Mouse (Mus musculus) lung, adult 2 months (tissue): ENCODE data around the gene Ihh. TPM values are rescaled to one million over a fixed set of nuclear protein-coding genes. Genes with fewer than 3 reads are reported as not detected.
A peak's percentile ranks its signal among the peaks of the same experiment; 100 is the strongest.

Experiments used
- DNase-seq: peaks from one replicate; pipeline ENCODE4 v3.0.0; 2022
- H3K4me1 ChIP-seq: fragments of 200-500 bp; 2 replicates; pipeline ENCODE4 v1.6.1; 2011; ENCODE audit warnings: low read length; ENCODE audit not compliant: control insufficient read depth, insufficient read depth
- H3K4me3 ChIP-seq: fragments of 200-500 bp; replicated peaks from 2 replicates; pipeline ENCODE3; 2011; ENCODE audit warnings: low read depth, mild to moderate bottlenecking, control low read depth, low read length; ENCODE audit errors: extremely low read depth
- CTCF ChIP-seq: fragments of 200-500 bp; IDR thresholded peaks from 2 replicates; pipeline ENCODE4 v1.5.1; 2011; ENCODE audit warnings: mild to moderate bottlenecking, low read length, control low read depth; ENCODE audit not compliant: insufficient read depth
- POLR2A ChIP-seq: fragments of 200-500 bp; IDR thresholded peaks from 2 replicates; pipeline ENCODE4 v1.6.1; 2011; ENCODE audit warnings: low read depth, mild to moderate bottlenecking, control low read depth, low read length, borderline replicate concordance; ENCODE audit errors: extremely low read depth
- WGBS: fragments of 180-500 bp; shearing (Covaris S2); methylation state at CpG from one replicate; pipeline ENCODE4 v1.1.7; 2018; 5-methylcytosine and 5-hydroxymethylcytosine counted together
- polyA plus RNA-seq: library from polyadenylated mRNA; depleted of rRNA; stranded (reverse); fragments of >200 nt; gene quantifications from 2 replicates; pipeline ENCODE4 v1.2.3, GENCODE M21; 2012; rRNA removed

Gene Ihh
- polyA plus RNA-seq: 0.54 and 1.2 TPM in 2 replicates

DNA sequence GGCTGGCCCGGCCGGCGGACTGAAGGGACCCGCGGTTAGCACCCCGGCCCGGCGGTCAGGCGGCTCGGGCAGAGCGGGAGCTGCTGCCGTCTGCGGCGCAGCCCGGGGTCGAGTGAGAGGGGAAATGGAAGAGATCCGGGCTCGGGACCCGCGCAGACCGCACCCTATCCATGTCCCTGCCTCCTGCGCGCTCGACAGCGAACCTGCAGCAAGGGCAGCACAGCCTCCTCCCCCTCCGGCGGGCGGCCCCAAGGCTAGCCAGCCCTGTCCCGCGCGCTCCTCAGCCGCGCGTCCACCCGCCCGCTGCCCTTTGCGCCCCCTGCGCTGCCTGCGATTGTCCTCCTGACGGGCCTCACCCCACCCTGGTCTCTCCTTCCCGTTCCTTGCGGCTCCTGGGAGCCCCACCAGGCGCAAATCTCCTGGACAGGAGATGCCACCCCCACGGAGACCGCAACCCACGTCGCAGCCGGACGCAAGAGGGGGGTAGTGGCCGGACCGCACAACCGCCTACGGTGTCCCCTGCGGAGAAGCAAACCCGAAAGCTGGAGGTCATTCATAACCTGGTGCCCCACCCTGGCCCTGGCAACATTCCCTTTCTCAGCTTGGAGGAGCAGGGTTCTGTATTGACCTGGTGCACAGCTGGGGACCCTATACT lies at the start of gene Ihh:
Ihh (minus strand) TSS at position 117 of the 655 bp plus-strand sequence.
- 2% methylated on average over 49 of the region's 55 CpGs for WGBS
- Histone ChIP-seq H3K4me1 (0 out of 2 replicates have a peak, but pooled peaks cover 5% of the 10 kb centered on the region), H3K4me3 (no peak within 1 kb of the TSS)
- DNase-seq: no peak
- TF ChIP-seq POLR2A: no peak
- no peak for TF ChIP-seq CTCF

- TF ChIP-seq POLR2A (no peak), CTCF (no peak)
- no peak for DNase-seq
- no peak overlapping the region for H3K4me3 ChIP-seq
- H3K4me1 ChIP-seq: no peaks in the 10 kb centered on the region
- 44% methylated on average over 6 of the region's 6 CpGs for WGBS
These were observed 49.7 kb upstream of the Ihh start for GRCm38 (mm10) chr1:75001183-75001582.

DNA sequence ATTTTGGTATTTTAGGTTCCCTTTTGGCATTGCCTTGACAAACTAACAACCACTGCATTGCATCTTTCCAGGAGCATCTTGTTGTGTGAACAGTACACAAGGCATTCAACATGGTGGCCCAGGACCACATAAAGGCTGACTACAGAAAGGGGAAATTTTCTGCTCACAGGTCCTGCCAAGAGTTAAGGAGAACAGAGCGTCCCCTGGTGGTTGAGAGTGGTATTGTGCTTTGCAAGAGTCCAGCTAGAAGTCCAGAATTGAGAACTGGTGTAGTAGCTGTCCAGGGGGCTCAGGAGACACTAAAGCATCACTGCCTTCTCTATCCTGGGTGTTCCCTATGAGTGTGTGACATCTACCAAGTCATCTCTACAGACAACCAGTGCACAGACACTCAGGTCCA lies 49.0 kb upstream of the Ihh start:
- 0% methylated on average over 1 of the region's 1 CpGs for WGBS
- no peaks in the 10 kb centered on the region for H3K4me1 ChIP-seq
- peak; percentile 56 for DNase-seq

GRCm38 (mm10) chr1:74999173-74999572 lies 47.7 kb upstream of the Ihh start:
- Histone ChIP-seq H3K4me3 (no peak overlapping the region), H3K4me1 (no peaks in the 10 kb centered on the region)
- TF ChIP-seq POLR2A (no peak), CTCF (no peak)
- DNase-seq: no peak
- WGBS: 65% methylated on average over 5 of the region's 5 CpGs

More for the DNA sequence above, 49.0 kb upstream of the Ihh start:
- TF ChIP-seq POLR2A (no peak), CTCF (peak; percentile 41; the same call in 1 of the 2 replicates)
- H3K4me3 ChIP-seq: no peak overlapping the region

DNA sequence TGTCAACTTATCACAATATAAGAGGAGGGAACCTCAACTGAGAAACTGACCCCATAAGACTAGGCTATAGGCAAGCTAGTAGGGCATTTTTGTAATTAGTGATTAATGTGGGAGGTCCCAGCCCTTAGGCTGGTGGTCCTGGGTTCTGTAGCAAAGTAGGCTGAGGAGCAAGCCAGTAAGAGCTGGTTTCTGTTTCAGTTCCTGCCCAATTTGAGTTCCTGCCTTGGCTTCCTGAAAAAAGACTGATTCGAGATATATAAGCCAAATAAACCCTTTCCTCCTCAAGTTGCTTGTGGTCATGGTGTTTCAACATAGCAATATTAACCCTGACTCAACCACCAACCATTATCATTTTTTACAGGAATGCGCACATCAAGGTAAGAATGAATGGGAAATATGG lies 45.8 kb upstream of the Ihh start:
- TF ChIP-seq POLR2A (no peak), CTCF (no peak)
- no peaks in the 10 kb centered on the region for H3K4me1 ChIP-seq
- DNase-seq: no peak
- whole genome bisulfite sequencing: 50% methylated on average over 2 of the region's 2 CpGs
- no peak overlapping the region for H3K4me3 ChIP-seq

DNA sequence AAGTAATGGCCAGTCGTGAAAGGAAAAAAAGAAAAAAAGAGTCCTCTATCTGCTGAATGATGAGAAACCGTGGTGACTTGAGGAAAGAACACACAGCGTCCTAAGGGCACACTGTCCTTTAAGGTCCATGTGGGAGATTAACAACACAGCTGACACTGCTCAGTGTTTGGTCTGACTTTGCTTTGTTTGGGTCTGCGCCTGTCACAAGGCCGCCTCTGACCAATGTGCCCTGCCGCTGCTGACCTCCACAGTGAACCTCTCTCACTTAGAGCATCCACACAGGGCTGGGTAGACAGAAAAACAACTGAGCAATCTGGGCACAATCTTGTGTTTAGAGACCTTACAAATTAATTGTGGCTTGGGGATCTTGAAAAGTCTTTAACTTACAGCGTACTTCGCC lies 25.5 kb upstream of the Ihh start:
- WGBS: 73% methylated on average over 8 of the region's 8 CpGs
- Histone ChIP-seq H3K4me1 (no peaks in the 10 kb centered on the region), H3K4me3 (no peak overlapping the region)
- TF ChIP-seq CTCF: no peak
- no peak for TF ChIP-seq POLR2A
- DNase-seq: no peak

DNA sequence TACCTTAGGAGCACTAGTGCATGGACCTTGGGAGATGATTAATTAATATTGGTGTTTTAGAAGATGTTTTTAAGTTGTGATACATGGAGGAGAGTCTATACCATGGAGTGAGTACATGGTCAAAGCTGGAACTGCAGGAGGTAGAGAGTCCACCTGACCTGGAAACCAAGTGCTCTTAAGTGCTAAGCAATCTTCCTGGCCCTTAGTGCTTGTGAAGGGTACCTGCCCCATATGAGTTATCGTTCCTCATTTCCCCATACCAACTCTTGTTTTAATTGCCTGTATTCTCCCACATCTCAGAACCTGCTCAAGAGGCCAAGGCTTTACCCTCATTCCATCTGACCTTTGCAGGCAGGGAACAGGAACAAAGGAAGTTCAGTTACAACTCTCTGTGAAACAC lies 24.5 kb upstream of the Ihh start:
- no peaks in the 10 kb centered on the region for H3K4me1 ChIP-seq
- H3K4me3 ChIP-seq: no peak overlapping the region
- 74% methylated on average over 1 of the region's 1 CpGs for WGBS
- no peak for DNase-seq
- TF ChIP-seq CTCF: no peak
- no peak for TF ChIP-seq POLR2A

- 77% methylated on average over 6 of the region's 6 CpGs for WGBS
- no peak for TF ChIP-seq POLR2A
- TF ChIP-seq CTCF: no peak
- no peak overlapping the region for H3K4me3 ChIP-seq
- no peaks in the 10 kb centered on the region for H3K4me1 ChIP-seq
- no peak for DNase-seq
These were observed 22.1 kb upstream of the Ihh start for GRCm38 (mm10) chr1:74973590-74973989.

DNA sequence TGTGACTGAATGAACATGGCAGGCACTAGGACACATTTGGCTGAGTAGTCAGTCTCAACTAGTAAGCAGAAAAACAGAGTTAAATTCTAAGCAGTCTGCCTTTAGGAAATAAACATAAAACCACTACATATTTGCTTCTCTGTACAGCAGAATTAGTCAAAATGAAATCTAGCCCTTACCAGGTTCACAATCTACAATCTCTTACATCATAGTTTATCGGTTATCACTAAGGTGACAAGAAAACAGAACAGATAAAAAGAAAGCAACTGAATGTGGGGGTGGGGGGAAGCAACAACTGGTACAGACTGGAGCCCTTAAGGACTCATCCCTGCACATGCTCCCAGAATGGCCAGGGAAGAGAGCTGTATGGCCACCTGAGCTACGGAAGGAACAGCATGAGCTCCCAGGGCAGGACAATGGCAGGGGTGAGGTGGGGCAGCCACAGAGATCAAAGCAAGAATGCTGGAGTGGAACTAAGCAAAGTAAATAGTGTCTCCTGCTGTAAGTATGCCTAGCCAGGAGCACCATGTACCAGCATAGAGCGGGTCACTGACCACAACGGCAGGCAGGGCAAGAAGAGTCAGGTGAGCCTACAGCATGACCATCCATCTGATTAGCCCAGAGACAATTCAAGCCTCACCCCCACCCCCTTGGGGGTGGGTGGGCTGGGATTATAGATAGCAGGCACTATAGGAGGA lies 20.0 kb upstream of the Ihh start:
- DNase-seq: no peak
- H3K4me3 ChIP-seq: no peak overlapping the region
- WGBS: 46% methylated on average over 4 of the region's 4 CpGs
- H3K4me1 ChIP-seq: no peaks in the 10 kb centered on the region
- TF ChIP-seq POLR2A (no peak), CTCF (no peak)

DNA sequence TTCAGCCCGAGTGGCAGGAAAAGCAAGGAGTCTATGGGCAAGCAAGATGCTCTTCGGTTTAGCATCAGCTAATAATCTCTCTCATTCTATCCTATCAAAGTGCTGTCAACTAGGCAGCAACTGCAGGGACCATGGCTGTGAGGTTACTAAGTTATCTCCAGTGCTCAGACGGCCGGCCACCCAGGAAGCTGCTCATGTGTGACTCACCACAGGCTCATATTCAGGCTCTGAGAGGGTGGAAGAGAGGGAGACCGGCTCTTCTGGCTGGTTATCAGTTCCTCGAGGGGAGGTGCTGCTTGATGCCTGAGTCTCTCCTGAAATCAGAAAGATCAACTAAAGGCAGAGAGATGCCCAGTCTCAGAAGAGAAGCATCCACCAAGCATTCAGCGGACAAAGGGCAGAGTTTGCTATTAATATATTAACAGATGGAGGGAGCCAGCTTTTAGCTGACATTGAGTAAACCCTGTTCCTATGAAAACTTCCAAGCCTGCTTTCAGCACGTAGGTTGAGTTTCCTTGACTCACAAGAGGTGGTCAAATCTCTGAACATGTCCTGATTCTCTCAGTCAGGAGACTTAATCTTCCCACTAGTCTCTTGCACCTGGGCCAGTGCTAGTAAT lies 16.6 kb upstream of the Ihh start:
- 36% methylated on average over 8 of the region's 8 CpGs for WGBS
- no peak overlapping the region for H3K4me3 ChIP-seq
- no peak for TF ChIP-seq CTCF
- TF ChIP-seq POLR2A: no peak
- no peak for DNase-seq
- no peaks in the 10 kb centered on the region for H3K4me1 ChIP-seq
